ENCODE assay signal across 8 mouse cellular contexts in the genomic region with DNA sequence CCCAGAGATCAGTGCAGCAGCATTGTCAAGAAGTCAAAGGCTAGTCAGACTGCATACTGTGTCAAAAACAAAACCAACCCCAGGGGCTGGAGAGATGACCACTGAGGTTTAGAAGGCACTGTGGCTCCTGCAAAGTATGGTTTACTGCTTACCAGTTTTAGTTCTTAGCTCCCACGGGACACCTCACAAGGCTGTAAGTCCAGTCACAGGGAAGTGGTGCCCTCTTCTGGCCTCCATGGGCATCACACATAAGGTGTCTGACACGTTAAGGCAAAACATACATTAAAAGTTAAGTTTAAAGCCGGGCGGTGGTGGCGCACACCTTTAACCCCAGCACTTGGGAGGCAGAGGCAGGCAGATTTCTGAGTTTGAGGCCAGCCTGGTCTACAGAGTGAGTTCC. TPM values are rescaled to one million over a fixed set of nuclear protein-coding genes. Genes with fewer than 3 reads are reported as not detected.
DNase-seq lines count a peak whose midpoint lies in the region; ATAC-seq and TF ChIP-seq lines count a peak whose summit lies in the region.

No protein-coding gene starts in this region.

- peak overlapping the region; percentile 90; the same call in 1 of the 2 replicates for H3K4me3 ChIP-seq in kidney, embryonic 14.5 days (ENCODE audit: low read length)
- H3K4me3 ChIP-seq in forebrain, embryonic 10.5 days = peak overlapping the region; percentile 90
- H3K4me3 ChIP-seq in limb, embryonic 13.5 days = peak overlapping the region; percentile 91; the same call in 1 of the 2 replicates
- no peak overlapping the region for H3K4me3 ChIP-seq in small intestine, adult 2 months (ENCODE audit: low read depth, low read length)

- no peaks in the 10 kb centered on the region for H3K27me3 ChIP-seq in kidney, embryonic 14.5 days (ENCODE audit: control insufficient read depth, insufficient read depth, low read length)
- H3K27me3 ChIP-seq in forebrain, embryonic 10.5 days (ENCODE audit: poor library complexity, severe bottlenecking) = no peaks in the 10 kb centered on the region
- no peaks in the 10 kb centered on the region for H3K27me3 ChIP-seq in limb, embryonic 13.5 days
- no peaks in the 10 kb centered on the region for H3K27me3 ChIP-seq in small intestine, adult 2 months (ENCODE audit: control insufficient read depth, insufficient read depth, low read length)

- no peak for ATAC-seq in kidney, embryonic 14.5 days (ENCODE audit: low FRiP score, low TSS enrichment)
- ATAC-seq in limb, embryonic 13.5 days (ENCODE audit: low FRiP score, low read depth) = no peak
- no peak for ATAC-seq in megakaryocyte progenitor cell, adult 5-6 weeks (replicated peaks; ENCODE audit: poor library complexity)

- 66% methylated on average over 5 of the region's 5 CpGs for WGBS in kidney, embryonic 14.5 days
- 68% methylated on average over 5 of the region's 5 CpGs for WGBS in forebrain, embryonic 10.5 days
- WGBS in limb, embryonic 13.5 days = 65% methylated on average over 5 of the region's 5 CpGs
- 61% methylated on average over 5 of the region's 5 CpGs for WGBS in small intestine, adult 2 months

- TF ChIP-seq POLR2A in small intestine, adult 2 months (IDR thresholded peaks at IDR 0.05; ENCODE audit: low read depth, low read length) = no peak

- peaks cover 43% of the 10 kb centered on the region for H3K36me3 ChIP-seq in kidney, embryonic 14.5 days (ENCODE audit: control insufficient read depth, insufficient read depth, low read length)
- peaks cover 68% of the 10 kb centered on the region for H3K36me3 ChIP-seq in forebrain, embryonic 10.5 days (replicated peaks)
- peaks cover 38% of the 10 kb centered on the region for H3K36me3 ChIP-seq in limb, embryonic 13.5 days
- peaks cover 4% of the 10 kb centered on the region; the same call in 1 of the 2 replicates for H3K36me3 ChIP-seq in small intestine, adult 2 months (ENCODE audit: control insufficient read depth, insufficient read depth, low read length)

- H3K27ac ChIP-seq in kidney, embryonic 14.5 days (ENCODE audit: low read depth, low read length) = no peak overlapping the region
- H3K27ac ChIP-seq in forebrain, embryonic 10.5 days = no peak overlapping the region
- peak overlapping the region; percentile 28; the same call in 1 of the 2 replicates for H3K27ac ChIP-seq in limb, embryonic 13.5 days
- no peak overlapping the region for H3K27ac ChIP-seq in small intestine, adult 2 months (ENCODE audit: insufficient read depth, low read depth, low read length)

- TF ChIP-seq CTCF in small intestine, adult 2 months (IDR thresholded peaks at IDR 0.05; ENCODE audit: extremely low read depth, insufficient read length, insufficient replicate concordance, low read depth, low read length) = peak; percentile 62; the same call in 1 of the 2 replicates

- DNase-seq in kidney, postnatal 14 days = no peak
- peak; percentile 47 for DNase-seq in Muller cell, postnatal 12 days (ENCODE audit: inconsistent ontology term)
- peak; percentile 47 for DNase-seq in forebrain, embryonic 10.5 days (ENCODE audit: extremely low spot score, low spot score)
- DNase-seq in ovary, postnatal 10 days (ENCODE audit: low spot score) = no peak

- H3K4me1 ChIP-seq in kidney, embryonic 14.5 days (ENCODE audit: control insufficient read depth, insufficient read depth, low read length) = peaks cover 12% of the 10 kb centered on the region; the same call in 1 of the 2 replicates
- H3K4me1 ChIP-seq in forebrain, embryonic 10.5 days = peaks cover 54% of the 10 kb centered on the region
- H3K4me1 ChIP-seq in limb, embryonic 13.5 days = peaks cover 55% of the 10 kb centered on the region
- H3K4me1 ChIP-seq in small intestine, adult 2 months (ENCODE audit: control insufficient read depth, insufficient read depth, insufficient read length, low read length) = peaks cover 8% of the 10 kb centered on the region

- H3K9me3 ChIP-seq in kidney, embryonic 14.5 days (ENCODE audit: control insufficient read depth, low read length) = no peaks in the 10 kb centered on the region
- no peaks in the 10 kb centered on the region for H3K9me3 ChIP-seq in forebrain, embryonic 10.5 days
- H3K9me3 ChIP-seq in limb, embryonic 13.5 days = no peaks in the 10 kb centered on the region

- no peak overlapping the region for H3K9ac ChIP-seq in kidney, embryonic 14.5 days (ENCODE audit: low read depth, low read length)
- no peak overlapping the region for H3K9ac ChIP-seq in limb, embryonic 13.5 days

- H3K4me2 ChIP-seq in kidney, embryonic 14.5 days (replicated peaks; ENCODE audit: low read depth, low read length) = peak overlapping the region; percentile 34; the same call in 1 of the 2 replicates
- H3K4me2 ChIP-seq in limb, embryonic 13.5 days (replicated peaks) = peak overlapping the region; percentile 89

RNA-seq across cellular contexts. Expression of gene Rrm2, which starts 2.6 kb away (rescaled TPM):
- polyA plus RNA-seq in kidney, embryonic 14.5 days (2014; fragmentation: Nextera tagmentation; extraction: Ambion mirVana) = 206 and 236 TPM in 2 replicates
- 828 and 834 TPM in 2 replicates for polyA plus RNA-seq in forebrain, embryonic 10.5 days (2016; fragmentation: Nextera tagmentation; extraction: Ambion mirVana)
- polyA plus RNA-seq in limb, embryonic 13.5 days (2015; fragmentation: Nextera tagmentation; extraction: Ambion mirVana) = 235 TPM in 2 replicates
- polyA plus RNA-seq in small intestine, adult 2 months (2012; rRNA removed) = 3.5 and 5.9 TPM in 2 replicates
- 176 and 181 TPM in 2 replicates for total RNA-seq in megakaryocyte progenitor cell, adult 5-6 weeks (2015)
- total RNA-seq in megakaryocyte progenitor cell, adult 5-6 weeks (2017) = 149 and 153 TPM in 2 replicates

RNA-seq across cellular contexts. Expression of gene Cys1, which starts 29.1 kb away (rescaled TPM):
- 10.7 and 11.8 TPM in 2 replicates for polyA plus RNA-seq in kidney, embryonic 14.5 days (2014; fragmentation: Nextera tagmentation; extraction: Ambion mirVana)
- 0.40 and 0.79 TPM in 2 replicates for polyA plus RNA-seq in forebrain, embryonic 10.5 days (2016; fragmentation: Nextera tagmentation; extraction: Ambion mirVana)
- 3.2 and 4.4 TPM in 2 replicates for polyA plus RNA-seq in limb, embryonic 13.5 days (2015; fragmentation: Nextera tagmentation; extraction: Ambion mirVana)
- 2.2 and 2.9 TPM in 2 replicates for polyA plus RNA-seq in small intestine, adult 2 months (2012; rRNA removed)
- not detected in 2 replicates for total RNA-seq in megakaryocyte progenitor cell, adult 5-6 weeks (2015)
- total RNA-seq in megakaryocyte progenitor cell, adult 5-6 weeks (2017) = not detected in 2 replicates

RNA-seq across cellular contexts. Expression of gene Klf11, which starts 59.6 kb away (rescaled TPM):
- 6.2 and 11.9 TPM in 2 replicates for polyA plus RNA-seq in kidney, embryonic 14.5 days (2014; fragmentation: Nextera tagmentation; extraction: Ambion mirVana)
- 10.5 and 10.6 TPM in 2 replicates for polyA plus RNA-seq in forebrain, embryonic 10.5 days (2016; fragmentation: Nextera tagmentation; extraction: Ambion mirVana)
- 12.4 and 13.1 TPM in 2 replicates for polyA plus RNA-seq in limb, embryonic 13.5 days (2015; fragmentation: Nextera tagmentation; extraction: Ambion mirVana)
- 1.7 and 4.2 TPM in 2 replicates for polyA plus RNA-seq in small intestine, adult 2 months (2012; rRNA removed)
- total RNA-seq in megakaryocyte progenitor cell, adult 5-6 weeks (2015) = 7.4 and 9.1 TPM in 2 replicates
- 6.6 and 7.8 TPM in 2 replicates for total RNA-seq in megakaryocyte progenitor cell, adult 5-6 weeks (2017)

Comparison
In these comparisons a context has a peak if more than half of its experiments do, and no peak if none do; other contexts are left out.
1. DNase-seq: peak in Muller cell, postnatal 12 days (single experiment) and forebrain, embryonic 10.5 days (single experiment); none in kidney, postnatal 14 days (single experiment) and ovary, postnatal 10 days (single experiment).
2. RNA of gene Rrm2, which starts 2.6 kb away (polyA plus RNA-seq): 828 to 834 TPM in forebrain, embryonic 10.5 days, 206 to 236 TPM in kidney, embryonic 14.5 days and 235 TPM in limb, embryonic 13.5 days; 3.5 to 5.9 TPM in small intestine, adult 2 months; every median in the first group is over 10 times any median in the second.